8 mouse cellular contexts compared by ENCODE assay signal in the genomic region with DNA sequence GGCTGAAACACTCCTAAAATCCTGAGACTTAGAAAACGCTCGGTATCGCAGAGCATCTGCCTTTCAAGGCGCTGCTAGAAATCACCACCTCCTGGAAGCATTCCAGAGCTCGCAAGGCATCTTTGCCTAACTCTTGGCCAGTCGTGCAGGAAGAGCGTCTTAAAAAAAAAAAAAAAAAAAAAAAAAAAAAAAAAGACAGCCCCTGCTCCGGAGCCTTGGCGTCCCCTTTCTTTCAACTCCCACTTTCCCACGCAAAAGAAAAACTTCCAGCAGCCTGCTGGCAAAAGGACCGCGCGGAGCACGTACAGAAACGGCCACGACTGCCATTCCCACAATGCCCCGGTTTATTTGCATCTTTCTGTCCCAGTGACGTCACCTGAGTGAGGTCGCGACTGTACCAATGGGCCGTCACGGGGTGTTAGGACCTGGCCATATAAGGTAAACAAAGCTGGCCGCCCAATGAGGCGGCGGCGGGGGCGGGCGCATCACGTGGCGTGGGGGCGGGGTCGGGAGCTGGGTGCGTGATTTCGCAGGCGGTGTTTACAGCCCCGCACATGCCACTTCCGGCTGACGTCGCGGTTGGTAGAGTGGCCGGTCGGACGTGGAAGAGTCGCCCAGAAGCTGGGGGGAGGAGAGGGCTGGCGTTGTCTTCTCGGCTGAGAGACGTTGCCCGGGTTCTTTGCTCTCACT. TPM values are rescaled to one million over a fixed set of nuclear protein-coding genes. Genes with fewer than 3 reads are reported as not detected.
DNase-seq lines count a peak whose midpoint lies in the region; ATAC-seq and TF ChIP-seq lines count a peak whose summit lies in the region.

A gene (minus strand): TSS at position 180 of the 690 bp plus-strand sequence.

- peak within 1 kb of the TSS; percentile 99 for H3K27ac ChIP-seq in heart, embryonic 12.5 days (ENCODE audit: poor library complexity, severe bottlenecking)
- peak within 1 kb of the TSS; percentile 100 for H3K27ac ChIP-seq in kidney, postnatal 0 days
- H3K27ac ChIP-seq in liver, embryonic 11.5 days (ENCODE audit: low read depth, low read length), result peak within 1 kb of the TSS; percentile 100
- H3K27ac ChIP-seq in stomach, embryonic 14.5 days (ENCODE audit: low read length), result peak within 1 kb of the TSS; percentile 100

- DNase-seq in CD4-positive helper T cell, adult 2 months (ENCODE audit: low read depth, low spot score), result peak; percentile 98
- DNase-seq in brain, embryonic 18.5 days (ENCODE audit: low read depth, low spot score), result peak; percentile 100
- peak; percentile 100 for DNase-seq in kidney, postnatal 0 days (ENCODE audit: low spot score)
- DNase-seq in liver, embryonic 11.5 days (ENCODE audit: low spot score), result peak; percentile 99
- DNase-seq in naive thymus-derived CD4-positive, alpha-beta T cell, adult 2 months (ENCODE audit: low read depth), result peak; percentile 96

- peak within 1 kb of the TSS; percentile 86 for H3K4me3 ChIP-seq in heart, embryonic 12.5 days
- H3K4me3 ChIP-seq in kidney, postnatal 0 days (replicated peaks; ENCODE audit: low read depth, low read length), result peak within 1 kb of the TSS; percentile 89
- peak within 1 kb of the TSS; percentile 89 for H3K4me3 ChIP-seq in liver, embryonic 11.5 days (ENCODE audit: low read depth, low read length)
- H3K4me3 ChIP-seq in stomach, embryonic 14.5 days (ENCODE audit: low read depth, low read length), result peak within 1 kb of the TSS; percentile 90

- H3K9ac ChIP-seq in heart, embryonic 12.5 days, result peak within 1 kb of the TSS; percentile 86
- H3K9ac ChIP-seq in kidney, postnatal 0 days (ENCODE audit: low read depth, low read length), result peak within 1 kb of the TSS; percentile 94
- H3K9ac ChIP-seq in liver, embryonic 11.5 days (ENCODE audit: low read depth, low read length), result peak within 1 kb of the TSS; percentile 93
- peak within 1 kb of the TSS; percentile 94 for H3K9ac ChIP-seq in stomach, embryonic 14.5 days (replicated peaks; ENCODE audit: low read depth, low read length)

- no peaks in the 10 kb centered on the region for H3K27me3 ChIP-seq in heart, embryonic 12.5 days (replicated peaks)
- H3K27me3 ChIP-seq in kidney, postnatal 0 days (ENCODE audit: insufficient read depth, low read length), result no peaks in the 10 kb centered on the region
- H3K27me3 ChIP-seq in liver, embryonic 11.5 days (replicated peaks; ENCODE audit: control insufficient read depth, insufficient read depth, low read length), result no peaks in the 10 kb centered on the region
- H3K27me3 ChIP-seq in stomach, embryonic 14.5 days (ENCODE audit: control insufficient read depth, insufficient read depth, low read length), result no peaks in the 10 kb centered on the region

- peaks cover 41% of the 10 kb centered on the region for H3K4me1 ChIP-seq in heart, embryonic 12.5 days (replicated peaks)
- peaks cover 23% of the 10 kb centered on the region for H3K4me1 ChIP-seq in kidney, postnatal 0 days (replicated peaks; ENCODE audit: insufficient read depth, low read length)
- H3K4me1 ChIP-seq in liver, embryonic 11.5 days (replicated peaks; ENCODE audit: control insufficient read depth, insufficient read depth, low read length), result peaks cover 41% of the 10 kb centered on the region
- H3K4me1 ChIP-seq in stomach, embryonic 14.5 days (ENCODE audit: control insufficient read depth, insufficient read depth, low read length), result peaks cover 34% of the 10 kb centered on the region

- H3K36me3 ChIP-seq in heart, embryonic 12.5 days, result peaks cover 8% of the 10 kb centered on the region
- peaks cover 9% of the 10 kb centered on the region; the same call in 1 of the 2 replicates for H3K36me3 ChIP-seq in kidney, postnatal 0 days (ENCODE audit: insufficient read depth, low read length)
- peaks cover 6% of the 10 kb centered on the region; the same call in 1 of the 2 replicates for H3K36me3 ChIP-seq in liver, embryonic 11.5 days (ENCODE audit: control insufficient read depth, insufficient read depth, low read length)
- peaks cover 11% of the 10 kb centered on the region for H3K36me3 ChIP-seq in stomach, embryonic 14.5 days (ENCODE audit: control insufficient read depth, insufficient read depth, low read length)

- peak; percentile 82 for ATAC-seq in erythroid progenitor cell, adult 5-6 weeks (replicated peaks; ENCODE audit: low FRiP score, poor library complexity, severe bottlenecking)
- peak; percentile 92 for ATAC-seq in heart, embryonic 12.5 days (ENCODE audit: insufficient number of reproducible peaks, low FRiP score)
- ATAC-seq in kidney, postnatal 0 days (replicated peaks; ENCODE audit: low FRiP score, low read depth), result peak; percentile 89
- peak; percentile 84 for ATAC-seq in liver, embryonic 11.5 days (replicated peaks; ENCODE audit: low FRiP score)
- ATAC-seq in stomach, embryonic 14.5 days (ENCODE audit: insufficient number of reproducible peaks, insufficient read depth, low FRiP score, low read depth), result peak; percentile 87

- H3K4me2 ChIP-seq in heart, embryonic 12.5 days, result peak within 1 kb of the TSS; percentile 88
- peak within 1 kb of the TSS; percentile 89 for H3K4me2 ChIP-seq in kidney, postnatal 0 days (ENCODE audit: low read length)
- peak within 1 kb of the TSS; percentile 96 for H3K4me2 ChIP-seq in liver, embryonic 11.5 days
- H3K4me2 ChIP-seq in stomach, embryonic 14.5 days (replicated peaks; ENCODE audit: low read depth, low read length), result peak within 1 kb of the TSS; percentile 86

- H3K9me3 ChIP-seq in heart, embryonic 12.5 days (replicated peaks), result no peaks in the 10 kb centered on the region
- no peaks in the 10 kb centered on the region for H3K9me3 ChIP-seq in kidney, postnatal 0 days (replicated peaks; ENCODE audit: low read length)
- H3K9me3 ChIP-seq in liver, embryonic 11.5 days (ENCODE audit: control insufficient read depth, low read length), result no peaks in the 10 kb centered on the region
- no peaks in the 10 kb centered on the region for H3K9me3 ChIP-seq in stomach, embryonic 14.5 days (ENCODE audit: control insufficient read depth, low read depth, low read length)

- no peak; the same call in 1 of the 2 replicates for TF ChIP-seq CTCF in kidney, postnatal 0 days (IDR thresholded peaks at IDR 0.05; ENCODE audit: low read depth)

- under 1% methylated on average over 48 of the region's 48 CpGs for WGBS in heart, embryonic 12.5 days
- 1% methylated on average over 48 of the region's 48 CpGs for WGBS in kidney, postnatal 0 days
- WGBS in liver, embryonic 11.5 days, result under 1% methylated on average over 48 of the region's 48 CpGs
- under 1% methylated on average over 48 of the region's 48 CpGs for WGBS in stomach, embryonic 14.5 days

RNA-seq across cellular contexts. Expression of the gene that starts here (rescaled TPM):
- total RNA-seq in erythroid progenitor cell, adult 5-6 weeks (2015; ENCODE audit: low replicate concordance), result 8.3 and 10.1 TPM in 2 replicates
- total RNA-seq in erythroid progenitor cell, adult 5-6 weeks (2017; ENCODE audit: low replicate concordance), result 0.91 and 1.7 TPM in 2 replicates
- 26.8 and 27.1 TPM in 2 replicates for polyA plus RNA-seq in heart, embryonic 12.5 days (2016; fragmentation: Nextera tagmentation; extraction: Ambion mirVana)
- 39.4 and 41.5 TPM in 2 replicates for polyA plus RNA-seq in kidney, postnatal 0 days (2015; fragmentation: Nextera tagmentation; extraction: Ambion mirVana)
- polyA plus RNA-seq in liver, embryonic 11.5 days (2014; fragmentation: Nextera tagmentation; extraction: Ambion mirVana), result 26.4 and 29.9 TPM in 2 replicates
- polyA plus RNA-seq in stomach, embryonic 14.5 days (2014; fragmentation: Nextera tagmentation; extraction: Ambion mirVana), result 41.4 and 46.1 TPM in 2 replicates

Comparison
In these comparisons a context has a peak if more than half of its experiments do, and no peak if none do; other contexts are left out.
1. Peak in every context shown above with its lines: DNase-seq, ATAC-seq, H3K4me3 ChIP-seq and H3K27ac ChIP-seq.